Mouse (Mus musculus): ENCODE measurements at regions not wholly inside any gene's neighbourhood (a gene's known extent, or its start where the extent isn't known, plus 50 kb on each side); places are given as distances from the start of the nearest gene placed in this dataset.

DNA sequence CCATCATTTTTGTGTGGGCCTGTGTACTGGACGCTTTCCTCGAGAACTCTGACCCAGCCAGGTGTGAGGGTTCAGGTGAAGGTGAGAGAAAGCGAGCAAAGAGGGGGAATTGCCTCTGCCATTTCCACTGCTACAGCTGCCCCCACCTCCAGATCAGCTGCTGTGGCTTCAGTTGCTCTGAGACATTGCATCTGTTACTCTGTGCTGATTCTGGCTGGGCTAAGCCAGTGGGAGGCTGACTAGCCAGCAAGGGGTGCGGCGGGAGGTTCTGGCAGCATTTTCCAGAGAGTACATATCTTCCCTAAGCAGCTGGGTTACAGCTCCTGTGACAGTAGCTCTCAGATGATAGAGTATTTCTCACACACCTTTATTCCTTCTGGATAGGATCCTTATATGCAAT is 712.7 kb upstream of the Cdh18 start:
- no peak for DNase-seq (ENCODE audit: extremely low read depth, low read depth)

DNA sequence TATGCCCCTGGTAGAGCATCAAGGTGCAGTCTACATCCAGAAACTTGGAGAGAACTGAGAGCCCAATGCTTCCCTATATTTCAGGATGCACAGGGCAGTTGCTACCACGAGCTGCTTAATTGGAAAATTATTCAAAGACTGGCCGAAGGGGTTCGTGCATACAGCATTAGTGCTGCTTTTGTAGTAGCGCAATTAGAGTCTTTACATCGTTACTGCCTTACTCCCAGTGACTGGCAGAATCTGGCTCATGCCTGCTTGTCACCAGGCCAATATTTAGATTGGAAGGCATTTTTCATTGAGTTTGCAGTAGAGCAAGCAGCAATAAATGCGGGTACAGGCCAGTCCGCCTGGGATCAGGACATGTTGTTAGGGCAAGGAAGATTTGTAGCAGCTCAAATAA is 690.3 kb upstream of the Cdh18 start:
- no peak for DNase-seq (ENCODE audit: extremely low read depth, low read depth)

DNA sequence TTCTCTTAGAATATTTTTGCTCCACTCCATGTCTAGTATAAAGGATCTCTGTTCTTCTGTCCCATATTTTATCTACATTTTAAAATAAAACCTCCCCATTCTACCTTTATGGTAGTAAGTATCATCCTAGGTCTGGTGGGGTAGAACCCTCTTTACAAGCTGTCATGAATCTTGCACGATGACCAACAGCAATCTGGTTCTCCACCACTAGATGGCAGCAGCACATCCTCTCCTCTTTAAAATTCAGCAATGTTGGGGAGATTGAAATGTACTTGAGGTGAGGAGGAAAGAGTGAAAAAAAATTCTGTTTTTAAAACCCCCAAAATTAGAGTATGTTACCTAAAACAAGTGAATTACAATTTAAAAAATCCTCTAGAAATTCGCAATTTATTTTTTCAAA is 663.6 kb upstream of the Cdh18 start:
- DNase-seq (ENCODE audit: extremely low read depth, low read depth): peak; percentile 49
